ENCODE assay signal across 10 mouse cellular contexts in the genomic region with DNA sequence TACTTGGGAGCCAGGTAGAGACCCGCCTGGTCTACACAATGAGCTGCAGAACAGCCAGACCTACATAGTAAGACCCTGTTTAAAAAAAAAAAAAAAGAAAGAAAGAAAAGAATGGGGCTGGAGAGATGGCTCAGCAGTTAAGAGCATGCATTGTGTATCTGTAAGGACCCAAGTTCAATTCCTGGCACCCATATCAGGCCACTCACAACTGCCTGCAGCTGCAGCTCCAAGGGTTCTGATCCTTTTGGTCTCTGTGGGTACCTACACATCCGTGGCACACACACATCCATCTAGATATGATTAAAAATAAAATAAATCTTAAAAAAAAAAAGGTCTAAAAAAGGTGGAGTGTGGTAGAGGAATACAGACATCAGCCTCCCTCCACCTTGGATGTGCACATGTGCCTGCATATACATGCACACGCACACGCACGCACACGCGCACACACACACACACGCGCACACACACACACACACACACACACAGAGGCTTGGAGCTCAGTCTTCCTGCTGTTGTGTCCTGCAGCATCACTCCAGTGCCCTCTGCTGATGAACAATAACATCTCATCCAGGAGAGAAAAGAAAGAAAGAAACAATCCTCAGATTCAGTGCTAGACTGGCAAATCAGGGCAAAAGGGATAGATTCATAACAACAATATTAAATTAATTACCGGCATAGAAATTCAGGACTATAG. TPM values are rescaled to one million over a fixed set of nuclear protein-coding genes. Genes with fewer than 3 reads are reported as not detected.
A peak's percentile ranks its signal among the peaks of the same experiment; 100 is the strongest.
DNase-seq lines count a peak whose midpoint lies in the region; ATAC-seq lines count a peak whose summit lies in the region.
"Had no signal": no experiment of that assay in that cellular context is flagged by ENCODE, and none has a peak within 500 bp of the region (broad histone marks: within the 10 kb centered on the region; RNA-seq: fewer than 3 reads in every experiment).

No protein-coding gene starts in this region.

- no peak overlapping the region for H3K4me2 ChIP-seq in forebrain, embryonic 14.5 days (ENCODE audit: low read length)
- no peak overlapping the region for H3K4me2 ChIP-seq in forebrain, embryonic 11.5 days (ENCODE audit: low read depth, low read length, severe bottlenecking)
- no peak overlapping the region for H3K4me2 ChIP-seq in embryonic facial prominence, embryonic 13.5 days
- H3K4me2 ChIP-seq in intestine, embryonic 16.5 days (ENCODE audit: low read depth, low read length): no peak overlapping the region
- H3K4me2 ChIP-seq: limb, embryonic 12.5 days had no signal

- ATAC-seq in forebrain, embryonic 14.5 days: no peak
- ATAC-seq in forebrain, embryonic 11.5 days (replicated peaks; ENCODE audit: low FRiP score): no peak
- ATAC-seq in embryonic facial prominence, embryonic 13.5 days (ENCODE audit: insufficient number of reproducible peaks, insufficient read depth, low FRiP score, low TSS enrichment, low read depth): 0 out of 2 replicates have a peak, but pooled peaks have one; percentile 37
- no peak for ATAC-seq in intestine, embryonic 16.5 days

- H3K9ac ChIP-seq in forebrain, embryonic 14.5 days (ENCODE audit: low read length): no peak overlapping the region
- no peak overlapping the region for H3K9ac ChIP-seq in forebrain, embryonic 11.5 days (ENCODE audit: low read length)
- H3K9ac ChIP-seq in embryonic facial prominence, embryonic 13.5 days: no peak overlapping the region
- no peak overlapping the region for H3K9ac ChIP-seq in intestine, embryonic 16.5 days (ENCODE audit: low read depth, low read length)
- H3K9ac ChIP-seq: limb, embryonic 12.5 days had no signal

- DNase-seq in forebrain, embryonic 14.5 days (ENCODE audit: low spot score): peak; percentile 47
- no peak for DNase-seq in forebrain, embryonic 11.5 days (ENCODE audit: low spot score)
- peak; percentile 14 to 15 for DNase-seq in layer of hippocampus, postnatal 10 days (ENCODE audit: low spot score in 2 of 2)
- no peak for DNase-seq in layer of hippocampus, postnatal 36 days
- peak; percentile 52 for DNase-seq in CD4-positive helper T cell, adult 2 months (ENCODE audit: low read depth, low spot score)
- DNase-seq in urinary bladder, adult 18-20 months (ENCODE audit: low spot score in 2 of 2): no peak

- no peaks in the 10 kb centered on the region for H3K9me3 ChIP-seq in forebrain, embryonic 14.5 days (replicated peaks; ENCODE audit: control insufficient read depth, low read length)
- H3K9me3 ChIP-seq in forebrain, embryonic 11.5 days (ENCODE audit: control insufficient read depth, low read length): no peaks in the 10 kb centered on the region
- no peaks in the 10 kb centered on the region for H3K9me3 ChIP-seq in embryonic facial prominence, embryonic 13.5 days
- H3K9me3 ChIP-seq in intestine, embryonic 16.5 days (ENCODE audit: control insufficient read depth, low read length): no peaks in the 10 kb centered on the region
- H3K9me3 ChIP-seq: G1E; limb, embryonic 12.5 days had no signal

- no peaks in the 10 kb centered on the region for H3K36me3 ChIP-seq in forebrain, embryonic 14.5 days (ENCODE audit: control insufficient read depth, insufficient read depth, low read length)
- no peaks in the 10 kb centered on the region for H3K36me3 ChIP-seq in forebrain, embryonic 11.5 days (ENCODE audit: control insufficient read depth, insufficient read depth, low read length)
- no peaks in the 10 kb centered on the region for H3K36me3 ChIP-seq in embryonic facial prominence, embryonic 13.5 days
- no peaks in the 10 kb centered on the region for H3K36me3 ChIP-seq in intestine, embryonic 16.5 days (ENCODE audit: control insufficient read depth, insufficient read depth, low read length)
- H3K36me3 ChIP-seq: G1E; limb, embryonic 12.5 days had no signal

- no peak overlapping the region for H3K4me3 ChIP-seq in forebrain, embryonic 14.5 days (ENCODE audit: low read depth, low read length)
- H3K4me3 ChIP-seq in forebrain, embryonic 11.5 days (ENCODE audit: low read depth, low read length): no peak overlapping the region
- H3K4me3 ChIP-seq in embryonic facial prominence, embryonic 13.5 days: no peak overlapping the region
- no peak overlapping the region for H3K4me3 ChIP-seq in intestine, embryonic 16.5 days (ENCODE audit: low read length)
- H3K4me3 ChIP-seq: limb, embryonic 12.5 days had no signal

- H3K27ac ChIP-seq in forebrain, embryonic 14.5 days (ENCODE audit: low read depth, low read length): no peak overlapping the region
- no peak overlapping the region for H3K27ac ChIP-seq in forebrain, embryonic 11.5 days (ENCODE audit: low read depth, low read length)
- no peak overlapping the region for H3K27ac ChIP-seq in embryonic facial prominence, embryonic 13.5 days
- H3K27ac ChIP-seq in intestine, embryonic 16.5 days (ENCODE audit: low read length): no peak overlapping the region
- H3K27ac ChIP-seq: limb, embryonic 12.5 days had no signal

- WGBS in forebrain, embryonic 14.5 days: 86% methylated on average over 10 of the region's 10 CpGs
- 93% methylated on average over 10 of the region's 10 CpGs for whole genome bisulfite sequencing in forebrain, embryonic 11.5 days
- 83% methylated on average over 10 of the region's 10 CpGs for WGBS in embryonic facial prominence, embryonic 13.5 days
- WGBS in intestine, embryonic 16.5 days: 81% methylated on average over 10 of the region's 10 CpGs

- H3K27me3 ChIP-seq in forebrain, embryonic 14.5 days (replicated peaks; ENCODE audit: control insufficient read depth, insufficient read depth, low read length): no peaks in the 10 kb centered on the region
- H3K27me3 ChIP-seq in forebrain, embryonic 11.5 days (ENCODE audit: control insufficient read depth, insufficient read depth, low read length): no peaks in the 10 kb centered on the region
- H3K27me3 ChIP-seq in embryonic facial prominence, embryonic 13.5 days: no peaks in the 10 kb centered on the region
- no peaks in the 10 kb centered on the region for H3K27me3 ChIP-seq in intestine, embryonic 16.5 days (replicated peaks; ENCODE audit: control insufficient read depth, insufficient read depth, low read length)
- H3K27me3 ChIP-seq: limb, embryonic 12.5 days had no signal

- H3K4me1 ChIP-seq in forebrain, embryonic 14.5 days (ENCODE audit: control insufficient read depth, insufficient read depth, low read length): no peaks in the 10 kb centered on the region
- H3K4me1 ChIP-seq in forebrain, embryonic 11.5 days (replicated peaks; ENCODE audit: control insufficient read depth, insufficient read depth, low read length): no peaks in the 10 kb centered on the region
- H3K4me1 ChIP-seq in embryonic facial prominence, embryonic 13.5 days: no peaks in the 10 kb centered on the region
- H3K4me1 ChIP-seq in intestine, embryonic 16.5 days (ENCODE audit: control insufficient read depth, insufficient read depth, low read length): no peaks in the 10 kb centered on the region
- H3K4me1 ChIP-seq: limb, embryonic 12.5 days had no signal

RNA-seq across cellular contexts. Expression of gene Ccdc171, which starts 10.2 kb away (rescaled TPM):
- 3.8 and 6.1 TPM in 2 replicates for polyA plus RNA-seq in forebrain, embryonic 14.5 days (2014; fragmentation: Nextera tagmentation; extraction: Ambion mirVana)
- polyA plus RNA-seq in forebrain, embryonic 11.5 days (2014; fragmentation: Nextera tagmentation; extraction: Ambion mirVana): 5.4 and 5.5 TPM in 2 replicates
- 1 to 10 TPM; 3.1 to 3.9 TPM for total RNA-seq in layer of hippocampus, postnatal 10 days (2021)
- total RNA-seq in layer of hippocampus, postnatal 36 days (2021): 1 to 10 TPM; 3.9 to 5.3 TPM
- 6.4 and 7.7 TPM in 2 replicates for polyA plus RNA-seq in embryonic facial prominence, embryonic 13.5 days (2015; fragmentation: Nextera tagmentation; extraction: Ambion mirVana)
- 1.9 and 2.0 TPM in 2 replicates for polyA plus RNA-seq in intestine, embryonic 16.5 days (2015; fragmentation: Nextera tagmentation; extraction: Ambion mirVana)

RNA-seq across cellular contexts. Expression of gene Psip1, which starts 28.9 kb away (rescaled TPM):
- polyA plus RNA-seq in forebrain, embryonic 14.5 days (2014; fragmentation: Nextera tagmentation; extraction: Ambion mirVana): 299 and 320 TPM in 2 replicates
- polyA plus RNA-seq in forebrain, embryonic 11.5 days (2014; fragmentation: Nextera tagmentation; extraction: Ambion mirVana): 471 and 480 TPM in 2 replicates
- total RNA-seq in layer of hippocampus, postnatal 10 days (2021): 100 to 1,000 TPM; 254 to 258 TPM
- total RNA-seq in layer of hippocampus, postnatal 36 days (2021): 100 to 1,000 TPM; 210 to 215 TPM
- 184 and 186 TPM in 2 replicates for polyA plus RNA-seq in embryonic facial prominence, embryonic 13.5 days (2015; fragmentation: Nextera tagmentation; extraction: Ambion mirVana)
- polyA plus RNA-seq in intestine, embryonic 16.5 days (2015; fragmentation: Nextera tagmentation; extraction: Ambion mirVana): 49.4 and 56.3 TPM in 2 replicates

Comparison
In these comparisons a context has a peak if more than half of its experiments do, and no peak if none do; other contexts are left out.
1. DNase-seq: peak in forebrain, embryonic 14.5 days (single experiment), layer of hippocampus, postnatal 10 days (2 of 2) and CD4-positive helper T cell, adult 2 months (single experiment); none in forebrain, embryonic 11.5 days (single experiment), layer of hippocampus, postnatal 36 days (0 of 2) and urinary bladder, adult 18-20 months (0 of 2).